Mouse (Mus musculus) kidney, embryonic 15.5 days (tissue): ENCODE measurements around the gene Prtn3. TPM values are rescaled to one million over a fixed set of nuclear protein-coding genes. Genes with fewer than 3 reads are reported as not detected.
A peak's percentile ranks its signal among the peaks of the same experiment; 100 is the strongest.

Experiments
- ATAC-seq: fragments of 200-750 bp; cut with Nextera tagmentation; replicated peaks from 2 replicates; pipeline ENCODE4 v1.8.0; 2017; ENCODE audit warnings: moderate TSS enrichment; ENCODE audit not compliant: low FRiP score
- H3K27ac ChIP-seq: fragments of 300-500 bp; sonication (generic); 2 replicates; pipeline ENCODE4 v1.5.1; 2015; ENCODE audit warnings: mild to moderate bottlenecking, inconsistent platforms
- H3K27me3 ChIP-seq: fragments of 300-500 bp; sonication (generic); 2 replicates; pipeline ENCODE4 v1.6.1; 2015; ENCODE audit warnings: inconsistent platforms
- H3K36me3 ChIP-seq: fragments of 300-500 bp; sonication (generic); 2 replicates; pipeline ENCODE4 v1.6.1; 2015; ENCODE audit warnings: inconsistent platforms
- H3K4me1 ChIP-seq: fragments of 300-500 bp; sonication (generic); 2 replicates; pipeline ENCODE4 v1.6.1; 2015; ENCODE audit warnings: inconsistent platforms
- H3K4me2 ChIP-seq: fragments of 300-500 bp; sonication (generic); 2 replicates; pipeline ENCODE4 v1.6.1; 2015; ENCODE audit warnings: moderate library complexity, mild to moderate bottlenecking, inconsistent platforms
- H3K4me3 ChIP-seq: fragments of 300-500 bp; sonication (generic); replicated peaks from 2 replicates; pipeline ENCODE4 v1.5.1; 2015; ENCODE audit warnings: mild to moderate bottlenecking, inconsistent platforms
- H3K9ac ChIP-seq: fragments of 300-500 bp; sonication (generic); 2 replicates; pipeline ENCODE4 v1.6.1; 2015; ENCODE audit warnings: mild to moderate bottlenecking, inconsistent platforms
- H3K9me3 ChIP-seq: fragments of 300-500 bp; sonication (generic); replicated peaks from 2 replicates; pipeline ENCODE4 v1.6.1; 2016; ENCODE audit warnings: inconsistent platforms
- WGBS: fragments of 180-500 bp; shearing (Covaris S2); methylation state at CpG from one replicate; pipeline ENCODE4 v1.1.7; 2015; ENCODE audit warnings: mixed read lengths; 5-methylcytosine and 5-hydroxymethylcytosine counted together
- polyA plus RNA-seq: library from polyadenylated mRNA; unstranded; fragments of >200 nt; fragmentation: Nextera tagmentation; extraction: Ambion mirVana; gene quantifications from 2 replicates; pipeline ENCODE4 v1.2.1, GENCODE M21; 2015

The Prtn3 gene
- polyA plus RNA-seq, 1 experiment from 2014 or later = 7.4 TPM

DNA sequence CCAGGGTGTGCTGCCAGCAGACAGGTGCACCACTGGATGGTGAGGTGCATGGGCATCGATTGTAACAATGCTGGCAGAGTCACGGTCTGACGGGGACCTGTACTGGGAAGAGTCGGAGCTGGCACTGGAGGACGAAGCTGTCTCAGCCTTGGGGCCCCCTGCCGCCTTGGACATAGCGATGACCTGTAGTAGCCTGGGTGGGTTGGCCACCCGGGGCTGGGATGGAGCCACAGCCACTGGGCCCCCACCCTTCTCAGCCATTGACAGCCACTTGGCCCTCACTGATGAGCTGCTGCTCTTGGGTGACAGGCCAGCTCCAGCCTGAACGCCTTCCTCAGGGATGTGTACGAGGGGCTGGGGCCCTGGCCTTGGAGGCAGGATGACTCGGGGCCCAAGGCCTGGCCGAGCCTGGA lies 9.1 kb upstream of the Prtn3 start:
- Histone ChIP-seq H3K4me3 (no peak overlapping the region), H3K9ac (no peak overlapping the region; the same call in 1 of the 2 replicates), H3K27ac (peak overlapping the region; percentile 59), H3K36me3 (peaks cover 85% of the 10 kb centered on the region), H3K27me3 (no peaks in the 10 kb centered on the region), H3K4me2 (no peak overlapping the region), H3K9me3 (no peaks in the 10 kb centered on the region), H3K4me1 (peaks cover 43% of the 10 kb centered on the region)
- 55% methylated on average over 12 of the region's 12 CpGs for WGBS
- peak; percentile 31; the same call in 1 of the 2 replicates for ATAC-seq

DNA sequence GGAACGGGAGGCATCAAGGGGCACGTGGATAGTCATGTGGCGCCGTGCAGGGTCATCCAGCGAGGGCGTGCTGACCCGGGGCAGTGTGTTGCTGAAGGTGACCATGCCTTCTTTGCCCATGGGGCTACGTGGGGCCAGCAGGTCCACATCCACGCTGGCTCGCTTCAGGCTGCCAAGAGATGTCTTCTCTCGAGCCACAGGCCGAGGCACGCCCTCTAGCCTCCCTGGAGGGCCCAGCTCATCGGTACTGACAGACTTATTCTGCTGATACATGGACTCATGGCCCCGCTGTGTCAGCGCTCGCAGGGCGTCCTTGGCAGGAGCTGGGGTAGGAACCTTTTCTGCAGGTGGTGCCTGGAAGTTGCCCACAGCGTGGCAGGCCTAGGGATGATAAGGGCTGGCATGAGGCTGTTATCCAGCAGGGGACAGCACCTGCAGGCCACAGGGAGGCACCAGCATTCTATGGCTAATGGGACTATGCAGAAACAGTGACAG lies 8.4 kb upstream of the Prtn3 start:
- no peaks in the 10 kb centered on the region for H3K9me3 ChIP-seq
- no peak overlapping the region for H3K4me3 ChIP-seq
- 65% methylated on average over 19 of the region's 19 CpGs for WGBS
- peak; percentile 10; the same call in 1 of the 2 replicates for ATAC-seq
- H3K4me1 ChIP-seq = peaks cover 37% of the 10 kb centered on the region
- H3K27ac ChIP-seq = peak overlapping the region; percentile 59
- no peaks in the 10 kb centered on the region for H3K27me3 ChIP-seq
- no peak overlapping the region for H3K4me2 ChIP-seq
- H3K9ac ChIP-seq = no peak overlapping the region
- H3K36me3 ChIP-seq = peaks cover 82% of the 10 kb centered on the region

DNA sequence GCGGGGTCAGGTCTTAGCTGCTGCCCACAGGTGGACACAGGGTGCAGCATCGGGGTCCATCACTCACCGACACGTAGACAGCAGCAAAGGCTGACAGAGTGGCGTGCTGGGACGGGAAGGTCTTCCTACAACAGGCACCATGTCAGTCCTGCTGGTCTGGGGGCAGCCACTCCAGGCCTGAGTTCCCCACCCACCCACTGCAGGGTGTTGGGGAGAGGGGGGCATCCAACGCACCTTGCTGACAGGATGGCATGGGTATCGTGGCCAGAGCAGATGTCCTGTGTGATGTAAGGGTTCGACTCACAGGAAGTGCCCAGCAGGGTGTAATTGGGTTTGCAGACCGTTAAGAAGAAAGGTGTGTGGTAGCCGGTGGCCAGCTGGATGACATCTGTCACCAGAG lies 7.7 kb upstream of the Prtn3 start:
- H3K4me1 ChIP-seq = peaks cover 30% of the 10 kb centered on the region
- H3K27ac ChIP-seq = no peak overlapping the region
- no peak overlapping the region for H3K4me2 ChIP-seq
- H3K9me3 ChIP-seq = no peaks in the 10 kb centered on the region
- ATAC-seq = no peak
- H3K4me3 ChIP-seq = no peak overlapping the region
- H3K27me3 ChIP-seq = no peaks in the 10 kb centered on the region
- WGBS = 77% methylated on average over 11 of the region's 11 CpGs
- no peak overlapping the region for H3K9ac ChIP-seq
- peaks cover 81% of the 10 kb centered on the region for H3K36me3 ChIP-seq

DNA sequence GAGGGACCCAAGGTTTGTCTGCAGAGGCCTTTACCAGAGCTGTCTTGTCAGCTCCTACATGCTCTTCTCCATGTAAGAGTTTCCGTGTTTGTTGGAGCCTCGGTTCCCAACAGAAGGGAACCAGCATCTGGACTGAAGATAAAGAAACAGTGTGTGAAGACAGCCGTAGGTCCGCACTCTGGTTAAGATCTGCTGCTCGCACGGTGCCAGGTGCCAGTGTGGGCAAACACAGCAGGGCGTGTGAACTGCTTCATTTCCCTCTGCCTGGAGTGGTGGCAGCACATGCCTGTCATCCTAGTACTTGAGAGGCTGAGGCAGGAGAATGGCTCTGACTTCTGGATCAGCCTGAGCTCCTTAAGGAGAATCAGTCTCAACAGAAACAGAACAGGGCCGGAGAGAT lies 2.4 kb upstream of the Prtn3 start:
- H3K4me1 ChIP-seq = peaks cover 27% of the 10 kb centered on the region
- no peak overlapping the region for H3K4me2 ChIP-seq
- no peak overlapping the region for H3K9ac ChIP-seq
- peaks cover 34% of the 10 kb centered on the region for H3K36me3 ChIP-seq
- H3K4me3 ChIP-seq = no peak overlapping the region
- WGBS = 91% methylated on average over 8 of the region's 8 CpGs
- H3K27me3 ChIP-seq = no peaks in the 10 kb centered on the region
- no peak overlapping the region for H3K27ac ChIP-seq
- no peaks in the 10 kb centered on the region for H3K9me3 ChIP-seq
- ATAC-seq = no peak

DNA sequence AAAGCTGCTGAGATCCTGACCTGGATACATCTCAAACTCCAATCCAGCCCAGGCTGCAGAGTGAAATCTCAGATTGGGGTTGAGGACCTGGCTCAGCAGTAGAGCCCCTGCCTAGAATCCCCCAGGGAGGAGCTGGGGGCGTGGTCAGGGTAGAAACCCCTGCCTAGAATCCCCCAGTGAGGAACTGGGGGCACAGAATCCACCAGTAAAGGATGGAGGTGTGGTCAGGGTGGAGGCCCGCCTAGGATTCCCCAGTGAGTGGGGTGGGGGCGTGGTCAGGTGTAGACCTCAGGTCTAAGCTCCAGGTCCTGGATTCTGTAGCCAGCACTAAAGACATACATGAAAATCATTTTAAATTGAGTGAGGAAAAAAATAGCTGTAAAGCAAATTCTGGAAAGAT lies 1.4 kb upstream of the Prtn3 start:
- no peaks in the 10 kb centered on the region for H3K9me3 ChIP-seq
- H3K4me3 ChIP-seq = peak overlapping the region; percentile 77
- peaks cover 32% of the 10 kb centered on the region for H3K4me1 ChIP-seq
- peak overlapping the region; percentile 96 for H3K4me2 ChIP-seq
- H3K9ac ChIP-seq = no peak overlapping the region
- H3K36me3 ChIP-seq = peaks cover 26% of the 10 kb centered on the region
- H3K27ac ChIP-seq = 0 out of 2 replicates have a peak overlapping the region, but pooled peaks have one; percentile 1
- H3K27me3 ChIP-seq = no peaks in the 10 kb centered on the region
- ATAC-seq = no peak
- WGBS = 53% methylated on average over 3 of the region's 3 CpGs

DNA sequence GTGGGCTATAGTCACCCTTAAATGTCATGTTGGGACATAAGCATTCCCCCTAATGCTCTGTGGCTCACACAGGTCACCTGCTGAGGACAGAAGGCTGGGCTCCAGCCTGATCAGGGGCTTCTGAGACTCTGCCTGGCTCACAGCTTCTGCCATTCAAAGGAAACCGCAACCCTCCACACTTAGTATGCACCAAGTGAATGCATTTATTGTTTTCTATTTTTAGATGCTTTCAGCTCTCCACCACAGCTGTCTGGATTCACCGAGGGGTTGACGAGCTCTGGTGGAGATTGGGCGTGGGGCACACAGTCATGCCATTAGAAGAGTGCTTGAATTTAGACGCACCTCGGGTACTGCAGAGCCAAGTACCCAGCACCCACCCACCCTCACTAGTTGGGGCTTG lies 963 bp upstream of the Prtn3 start:
- Histone ChIP-seq H3K27ac (peak overlapping the region; percentile 83; the same call in 1 of the 2 replicates), H3K4me1 (peaks cover 34% of the 10 kb centered on the region), H3K36me3 (peaks cover 26% of the 10 kb centered on the region), H3K9ac (peak overlapping the region; percentile 82), H3K27me3 (no peaks in the 10 kb centered on the region), H3K4me2 (peak overlapping the region; percentile 96), H3K4me3 (peak overlapping the region; percentile 77), H3K9me3 (no peaks in the 10 kb centered on the region)
- 5% methylated on average over 6 of the region's 6 CpGs for WGBS
- no peak for ATAC-seq

DNA sequence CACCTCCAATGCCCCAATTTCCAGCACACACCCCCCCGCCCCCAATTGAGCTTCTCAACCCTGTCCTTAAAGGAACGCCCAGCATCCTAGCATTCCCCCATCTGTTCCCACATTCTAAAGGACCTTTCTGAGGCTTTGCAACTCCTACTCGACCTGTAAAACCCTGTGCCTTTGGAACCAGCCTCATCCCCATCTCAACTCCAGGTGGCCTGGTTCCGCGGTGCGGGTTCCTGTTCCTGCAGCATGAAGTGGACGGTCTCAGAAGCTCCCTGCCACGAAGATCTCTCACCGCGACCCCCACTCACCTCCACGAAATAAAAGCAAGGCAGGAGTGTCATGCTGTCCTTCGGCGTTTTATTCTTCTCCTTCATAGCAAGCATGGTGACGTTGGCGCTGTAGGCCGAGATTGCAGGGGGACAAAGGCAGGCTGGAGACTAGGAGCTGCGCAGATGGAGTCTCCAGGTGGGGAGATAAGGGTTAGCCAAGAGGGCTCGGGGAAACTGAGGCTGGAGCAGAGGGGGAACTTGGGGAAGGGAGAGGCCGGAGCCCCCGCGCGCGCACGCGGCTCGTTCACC lies 474 bp upstream of the Prtn3 start:
- ATAC-seq = peak; percentile 5; the same call in 1 of the 2 replicates
- Histone ChIP-seq H3K4me1 (peaks cover 34% of the 10 kb centered on the region), H3K4me3 (peak overlapping the region; percentile 77), H3K4me2 (peak overlapping the region; percentile 96), H3K27ac (peak overlapping the region; percentile 83), H3K36me3 (peaks cover 26% of the 10 kb centered on the region), H3K9ac (peak overlapping the region; percentile 82), H3K27me3 (no peaks in the 10 kb centered on the region), H3K9me3 (no peaks in the 10 kb centered on the region)
- under 1% methylated on average over 26 of the region's 26 CpGs for whole genome bisulfite sequencing

DNA sequence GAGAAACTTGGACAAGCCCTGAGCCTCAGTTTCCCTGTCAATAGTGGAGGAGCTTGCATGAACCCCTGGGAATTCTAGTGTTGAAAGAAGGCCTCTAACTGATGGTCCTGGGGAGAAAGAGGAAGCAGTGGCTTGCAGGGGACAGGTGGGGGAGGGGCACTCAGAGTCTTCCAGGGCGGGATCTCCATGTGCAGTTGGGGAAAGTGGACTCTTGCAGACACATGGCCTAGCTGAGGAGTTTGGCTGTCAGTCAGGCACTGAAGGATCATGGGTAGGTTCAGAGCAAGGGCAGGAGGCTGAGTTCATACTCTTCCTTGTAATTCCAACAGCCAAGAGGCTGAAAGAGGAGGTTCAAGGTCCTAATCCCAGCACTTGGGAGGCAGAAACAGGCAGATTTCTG lies 2.9 kb downstream of the Prtn3 start:
- Histone ChIP-seq H3K9me3 (no peaks in the 10 kb centered on the region), H3K9ac (no peak overlapping the region), H3K27me3 (0 out of 2 replicates have a peak, but pooled peaks cover 5% of the 10 kb centered on the region), H3K36me3 (no peaks in the 10 kb centered on the region), H3K4me1 (peaks cover 65% of the 10 kb centered on the region), H3K4me2 (no peak overlapping the region), H3K4me3 (no peak overlapping the region), H3K27ac (no peak overlapping the region)
- no peak for ATAC-seq
- 38% methylated on average over 1 of the region's 1 CpGs for WGBS

DNA sequence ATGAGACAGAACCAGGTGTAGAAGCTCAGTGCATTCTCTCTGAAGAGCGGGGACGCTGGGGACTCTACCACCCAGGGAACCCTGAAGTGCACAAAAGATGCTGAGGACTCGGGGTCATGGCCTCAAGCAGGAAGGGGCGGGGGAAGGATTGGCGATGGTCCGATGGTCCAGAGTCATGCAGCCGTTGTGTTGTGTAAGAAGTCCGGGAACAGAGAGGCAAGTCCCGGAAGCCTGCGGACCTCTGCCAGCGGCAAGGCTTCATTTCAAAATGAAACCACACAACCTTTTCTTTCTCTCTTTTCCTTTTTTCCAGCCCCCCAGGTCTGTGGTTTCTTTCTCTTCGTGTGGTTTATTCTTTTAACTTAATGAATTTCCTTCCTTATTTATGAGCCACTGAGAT lies 3.5 kb downstream of the Prtn3 start:
- H3K4me2 ChIP-seq = no peak overlapping the region
- H3K4me3 ChIP-seq = no peak overlapping the region
- no peak overlapping the region for H3K9ac ChIP-seq
- H3K36me3 ChIP-seq = no peaks in the 10 kb centered on the region
- peaks cover 67% of the 10 kb centered on the region for H3K4me1 ChIP-seq
- H3K9me3 ChIP-seq = no peaks in the 10 kb centered on the region
- WGBS = 44% methylated on average over 12 of the region's 12 CpGs
- peak overlapping the region; percentile 28; the same call in 1 of the 2 replicates for H3K27ac ChIP-seq
- ATAC-seq = no peak
- 0 out of 2 replicates have a peak, but pooled peaks cover 5% of the 10 kb centered on the region for H3K27me3 ChIP-seq

DNA sequence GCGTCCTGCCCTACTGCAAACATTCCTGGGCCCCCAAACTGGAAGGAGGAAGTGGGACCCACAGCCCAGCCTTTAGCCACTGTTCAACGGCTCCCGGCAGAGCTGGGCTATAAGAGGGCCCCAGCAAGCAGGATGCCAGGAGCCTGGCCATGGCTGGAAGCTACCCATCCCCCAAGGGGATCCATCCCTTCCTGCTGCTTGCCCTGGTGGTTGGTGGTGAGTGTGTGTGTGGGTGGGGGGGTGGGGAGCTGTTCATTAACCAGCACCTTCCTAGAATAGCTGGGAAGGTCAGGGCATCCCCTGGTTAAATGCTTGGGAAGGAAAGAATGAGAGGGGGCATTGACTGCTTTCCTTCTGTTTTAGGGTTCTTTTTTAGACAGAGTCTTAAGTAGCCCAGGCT lies 5.3 kb downstream of the Prtn3 start:
- H3K9me3 ChIP-seq = no peaks in the 10 kb centered on the region
- H3K4me2 ChIP-seq = peak overlapping the region; percentile 1; the same call in 1 of the 2 replicates
- peaks cover 8% of the 10 kb centered on the region; the same call in 1 of the 2 replicates for H3K27me3 ChIP-seq
- peak; percentile 22; the same call in 1 of the 2 replicates for ATAC-seq
- H3K4me1 ChIP-seq = peaks cover 65% of the 10 kb centered on the region
- no peaks in the 10 kb centered on the region for H3K36me3 ChIP-seq
- WGBS = 30% methylated on average over 3 of the region's 3 CpGs
- peak overlapping the region; percentile 74 for H3K27ac ChIP-seq
- H3K4me3 ChIP-seq = no peak overlapping the region
- H3K9ac ChIP-seq = no peak overlapping the region

DNA sequence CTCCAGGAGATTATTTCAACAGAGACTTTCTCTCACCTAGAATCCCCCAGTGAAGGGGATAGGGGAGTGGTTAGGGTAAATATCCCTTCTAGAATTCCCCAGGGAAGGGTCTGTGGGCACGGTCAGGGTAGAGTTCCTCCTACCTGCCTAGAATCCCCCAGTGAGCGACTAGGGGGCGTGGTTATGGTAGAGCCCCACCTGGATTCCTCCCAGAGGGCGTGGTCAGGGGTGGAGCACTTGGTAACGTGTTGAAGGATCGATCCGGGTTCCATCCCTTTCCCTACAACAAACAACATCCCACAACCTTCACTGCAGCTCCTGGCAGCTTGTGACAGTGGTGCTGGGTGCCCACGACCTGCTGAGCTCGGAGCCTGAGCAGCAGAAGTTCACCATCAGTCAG lies 6.4 kb downstream of the Prtn3 start:
- Histone ChIP-seq H3K27ac (peak overlapping the region; percentile 74), H3K4me2 (peak overlapping the region; percentile 27; the same call in 1 of the 2 replicates), H3K27me3 (peaks cover 8% of the 10 kb centered on the region; the same call in 1 of the 2 replicates), H3K4me3 (no peak overlapping the region; the same call in 1 of the 2 replicates), H3K36me3 (no peaks in the 10 kb centered on the region), H3K4me1 (peaks cover 61% of the 10 kb centered on the region), H3K9ac (no peak overlapping the region), H3K9me3 (no peaks in the 10 kb centered on the region)
- 16% methylated on average over 9 of the region's 9 CpGs for WGBS
- no peak for ATAC-seq

DNA sequence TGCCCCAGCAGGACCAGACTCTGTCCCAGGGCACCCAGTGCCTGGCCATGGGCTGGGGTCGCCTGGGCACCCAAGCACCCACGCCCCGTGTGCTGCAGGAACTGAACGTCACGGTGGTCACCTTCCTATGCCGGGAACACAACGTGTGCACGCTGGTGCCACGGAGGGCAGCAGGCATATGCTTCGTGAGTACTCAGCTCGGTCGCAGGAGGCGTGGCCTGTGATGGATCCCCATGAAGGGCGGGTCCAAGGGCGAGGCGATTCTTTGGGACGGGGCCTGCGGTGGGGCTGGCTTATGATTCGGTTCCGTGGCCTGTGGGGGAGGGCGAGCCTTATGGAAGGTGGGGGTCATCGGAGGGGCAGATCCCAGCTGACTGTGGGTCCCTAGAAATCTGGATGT lies 7.7 kb downstream of the Prtn3 start:
- ATAC-seq = no peak
- H3K4me1 ChIP-seq = peaks cover 60% of the 10 kb centered on the region
- H3K4me3 ChIP-seq = peak overlapping the region; percentile 22
- no peaks in the 10 kb centered on the region for H3K9me3 ChIP-seq
- H3K36me3 ChIP-seq = no peaks in the 10 kb centered on the region
- peaks cover 8% of the 10 kb centered on the region; the same call in 1 of the 2 replicates for H3K27me3 ChIP-seq
- peak overlapping the region; percentile 52 for H3K4me2 ChIP-seq
- 6% methylated on average over 22 of the region's 22 CpGs for WGBS
- no peak overlapping the region for H3K27ac ChIP-seq
- H3K9ac ChIP-seq = peak overlapping the region; percentile 24
